Mouse (Mus musculus) limb, embryonic 11.5 days (tissue): ENCODE measurements around the gene Esyt3. TPM values are rescaled to one million over a fixed set of nuclear protein-coding genes. Genes with fewer than 3 reads are reported as not detected.

Experiments
- ATAC-seq: fragments of 200-750 bp; cut with Nextera tagmentation; 2 replicates; pipeline ENCODE4 v1.8.0; 2017; ENCODE audit warnings: low read depth; ENCODE audit not compliant: insufficient number of reproducible peaks, low FRiP score, low TSS enrichment
- DNase-seq: peaks from one replicate; pipeline ENCODE4 v3.0.0-alpha.2; 2015; ENCODE audit warnings: low spot score
- H3K27ac ChIP-seq: fragments of 300-500 bp; sonication (generic); replicated peaks from 2 replicates; pipeline ENCODE4 v1.5.1; 2014; ENCODE audit warnings: low read depth, mild to moderate bottlenecking, low read length
- H3K27me3 ChIP-seq: fragments of 300-500 bp; sonication (generic); 2 replicates; pipeline ENCODE4 v1.6.1; 2014; ENCODE audit warnings: mild to moderate bottlenecking, low read length, mixed read lengths; ENCODE audit not compliant: control insufficient read depth, insufficient read depth
- H3K36me3 ChIP-seq: fragments of 300-500 bp; sonication (generic); 2 replicates; pipeline ENCODE4 v1.6.1; 2014; ENCODE audit warnings: mild to moderate bottlenecking, low read length, moderate library complexity, mixed read lengths; ENCODE audit not compliant: control insufficient read depth, insufficient read depth
- H3K4me1 ChIP-seq: fragments of 300-500 bp; sonication (generic); 2 replicates; pipeline ENCODE4 v1.6.1; 2014; ENCODE audit warnings: low read length, mixed read lengths; ENCODE audit not compliant: control insufficient read depth, insufficient read depth
- H3K4me2 ChIP-seq: fragments of 300-500 bp; sonication (generic); 2 replicates; pipeline ENCODE4 v1.6.1; 2014; ENCODE audit warnings: low read depth, mild to moderate bottlenecking, moderate library complexity; ENCODE audit not compliant: severe bottlenecking
- H3K4me3 ChIP-seq: fragments of 300-500 bp; sonication (generic); 2 replicates; pipeline ENCODE4 v1.5.1; 2014; ENCODE audit warnings: low read depth, low read length
- H3K9ac ChIP-seq: fragments of 300-500 bp; sonication (generic); 2 replicates; pipeline ENCODE4 v1.6.1; 2014; ENCODE audit warnings: mild to moderate bottlenecking, low read length
- H3K9me3 ChIP-seq: fragments of 300-500 bp; sonication (generic); 2 replicates; pipeline ENCODE4 v1.6.1; 2016; ENCODE audit warnings: low read length; ENCODE audit not compliant: control insufficient read depth
- WGBS: fragments of 180-500 bp; shearing (Covaris S2); extraction: QIAGEN DNeasy Blood & Tissue Kit; methylation state at CpG from one replicate; pipeline ENCODE4 v1.1.7; 2014; 5-methylcytosine and 5-hydroxymethylcytosine counted together
- polyA plus RNA-seq: library from polyadenylated mRNA; unstranded; fragments of >200 nt; fragmentation: Nextera tagmentation; extraction: Ambion mirVana; gene quantifications from 2 replicates; pipeline ENCODE4 v1.2.1, GENCODE M21; 2014

Gene Esyt3
- polyA plus RNA-seq, 1 experiment from 2014 or later = 0.13 TPM

DNA sequence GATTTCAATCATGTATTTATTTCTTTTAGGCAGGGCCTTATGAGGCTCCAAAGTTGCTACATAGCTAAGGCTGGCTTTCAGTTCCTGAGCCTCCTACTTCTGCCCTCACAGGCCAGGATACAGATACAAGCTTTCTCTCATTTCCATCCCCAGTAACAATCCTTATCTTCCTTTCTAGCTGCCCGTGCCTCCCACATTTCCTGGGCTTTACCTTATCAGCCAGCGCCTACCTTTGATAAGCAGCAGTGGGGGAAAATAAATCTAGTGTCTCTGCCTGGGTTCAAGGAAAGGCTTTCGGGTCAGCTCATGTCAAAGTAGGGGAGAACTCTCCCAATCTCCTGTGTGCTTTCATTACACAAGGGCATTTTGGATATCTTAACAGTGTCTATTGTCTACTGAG is 16.8 kb downstream of the Esyt3 start:
- Histone ChIP-seq H3K9me3 (no peaks in the 10 kb centered on the region), H3K27ac (no peak overlapping the region), H3K4me3 (no peak overlapping the region), H3K9ac (no peak overlapping the region), H3K36me3 (no peaks in the 10 kb centered on the region), H3K27me3 (no peaks in the 10 kb centered on the region), H3K4me2 (no peak overlapping the region), H3K4me1 (no peaks in the 10 kb centered on the region)
- no peak for DNase-seq
- 74% methylated on average over 3 of the region's 3 CpGs for WGBS
- no peak for ATAC-seq

DNA sequence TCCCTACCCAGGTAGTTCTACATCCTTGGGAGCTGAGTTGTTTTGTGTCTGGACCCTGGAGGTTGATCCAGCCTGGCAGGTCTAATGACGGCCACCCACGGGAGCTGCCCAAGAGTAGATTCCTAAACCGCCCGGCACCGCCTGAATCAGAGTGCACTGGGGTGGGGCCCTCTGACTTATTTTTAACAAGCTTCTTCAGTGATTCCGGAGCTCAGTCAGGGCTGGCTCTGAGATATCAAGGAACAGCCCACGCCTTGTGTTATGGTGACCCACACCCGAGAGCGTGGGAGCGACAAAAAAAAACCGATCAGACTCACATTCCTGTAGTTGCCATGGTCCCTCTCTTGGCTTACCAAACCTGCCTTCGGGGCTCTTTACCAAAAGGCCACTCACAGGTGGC is 18.2 kb downstream of the Esyt3 start:
- Histone ChIP-seq H3K36me3 (no peaks in the 10 kb centered on the region), H3K4me2 (no peak overlapping the region), H3K4me3 (no peak overlapping the region), H3K27me3 (no peaks in the 10 kb centered on the region), H3K9ac (no peak overlapping the region), H3K27ac (no peak overlapping the region), H3K4me1 (no peaks in the 10 kb centered on the region), H3K9me3 (no peaks in the 10 kb centered on the region)
- 83% methylated on average over 12 of the region's 12 CpGs for WGBS
- DNase-seq = no peak
- ATAC-seq = no peak

DNA sequence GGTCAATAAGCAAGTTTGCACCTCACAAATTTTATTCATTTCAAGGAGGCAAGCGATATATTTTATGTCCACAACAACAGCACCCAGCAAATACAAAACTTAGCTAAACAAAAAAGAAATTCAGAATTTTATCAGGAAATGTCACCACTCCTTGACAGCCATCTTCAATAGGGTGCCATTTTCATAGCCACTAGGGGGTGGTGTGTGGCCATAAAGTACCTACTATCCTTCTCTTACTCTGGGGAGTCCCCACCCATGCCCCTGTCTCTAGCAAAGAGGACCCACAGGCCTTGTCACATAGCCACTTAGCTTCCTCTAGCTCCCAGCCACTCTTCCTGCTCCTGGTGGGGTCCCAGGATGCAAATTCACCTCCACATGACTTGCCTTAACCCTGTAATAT is 19.2 kb downstream of the Esyt3 start:
- Histone ChIP-seq H3K9ac (no peak overlapping the region), H3K9me3 (no peaks in the 10 kb centered on the region), H3K36me3 (no peaks in the 10 kb centered on the region), H3K27me3 (no peaks in the 10 kb centered on the region), H3K27ac (no peak overlapping the region), H3K4me1 (no peaks in the 10 kb centered on the region), H3K4me3 (no peak overlapping the region), H3K4me2 (no peak overlapping the region)
- whole genome bisulfite sequencing = 79% methylated on average over 1 of the region's 1 CpGs
- DNase-seq (no peak), ATAC-seq (no peak)

DNA sequence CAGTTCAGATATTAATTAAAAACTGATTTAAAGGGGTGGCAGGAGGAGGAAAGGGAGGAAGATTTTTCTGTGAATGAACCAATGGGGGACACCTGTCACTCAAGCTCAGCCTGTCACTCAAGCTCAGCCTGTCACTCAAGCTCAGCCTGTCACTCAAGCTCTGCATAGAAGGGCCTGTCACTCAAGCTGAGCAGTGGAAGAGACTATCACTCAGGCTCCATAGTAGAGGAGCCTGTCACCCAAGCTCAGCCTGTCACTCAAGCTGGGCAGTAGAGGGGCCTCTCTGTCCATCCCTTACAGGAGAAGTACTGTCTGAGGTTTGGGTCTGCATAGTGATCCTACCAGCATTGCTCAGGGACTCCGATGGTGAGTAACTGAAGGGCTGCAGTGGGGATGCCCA is 20.1 kb downstream of the Esyt3 start:
- ATAC-seq (0 out of 2 replicates have a peak, but pooled peaks have one; percentile 56), DNase-seq (no peak)
- Histone ChIP-seq H3K9me3 (no peaks in the 10 kb centered on the region), H3K4me1 (no peaks in the 10 kb centered on the region), H3K27me3 (no peaks in the 10 kb centered on the region), H3K36me3 (no peaks in the 10 kb centered on the region), H3K9ac (no peak overlapping the region), H3K27ac (no peak overlapping the region), H3K4me3 (no peak overlapping the region), H3K4me2 (no peak overlapping the region)
- 81% methylated on average over 1 of the region's 1 CpGs for WGBS

DNA sequence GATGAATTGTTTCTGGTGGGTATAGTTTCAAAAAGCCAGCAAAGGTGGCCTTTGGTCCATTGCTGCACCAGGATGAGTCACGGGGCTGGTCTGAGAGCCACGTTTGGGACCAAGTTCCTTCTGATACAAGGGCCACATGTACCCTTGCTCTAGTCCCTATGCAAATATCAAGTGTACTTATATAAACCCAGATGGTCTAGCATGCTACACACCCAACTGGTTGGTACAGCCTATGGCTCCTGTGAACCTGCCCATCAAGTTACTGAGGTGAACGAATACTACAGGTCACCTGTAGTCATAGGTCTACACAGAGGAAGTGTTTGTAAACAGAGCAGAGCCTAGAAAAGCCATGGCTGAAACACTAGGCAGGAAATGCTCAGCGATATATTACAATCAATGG is 21.8 kb downstream of the Esyt3 start:
- WGBS = 89% methylated on average over 4 of the region's 4 CpGs
- H3K27me3 ChIP-seq = no peaks in the 10 kb centered on the region
- H3K27ac ChIP-seq = no peak overlapping the region
- H3K4me3 ChIP-seq = no peak overlapping the region
- H3K36me3 ChIP-seq = no peaks in the 10 kb centered on the region
- H3K4me2 ChIP-seq = no peak overlapping the region
- ATAC-seq (no peak), DNase-seq (no peak)
- no peaks in the 10 kb centered on the region for H3K9me3 ChIP-seq
- H3K4me1 ChIP-seq = no peaks in the 10 kb centered on the region
- H3K9ac ChIP-seq = no peak overlapping the region

DNA sequence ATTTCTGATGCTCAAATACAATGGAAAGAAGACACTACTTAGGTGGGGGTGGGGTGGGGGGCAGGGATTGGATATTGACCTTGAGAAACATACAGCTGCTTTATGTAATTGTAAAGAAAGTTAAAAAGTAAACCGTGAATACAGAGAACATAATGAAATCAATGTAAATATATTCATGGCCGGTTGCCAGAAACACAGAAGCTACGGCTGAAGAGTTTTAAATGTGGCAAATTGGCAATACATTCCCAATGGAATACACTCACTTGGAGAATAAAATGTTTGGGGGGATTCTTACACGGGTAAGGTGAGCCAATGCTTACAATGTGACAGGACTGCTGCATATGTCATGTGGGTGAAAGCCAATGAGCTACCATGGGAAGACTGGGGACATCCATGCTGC is 31.5 kb downstream of the Esyt3 start:
- Histone ChIP-seq H3K4me1 (no peaks in the 10 kb centered on the region), H3K4me3 (no peak overlapping the region)
- ATAC-seq = no peak

DNA sequence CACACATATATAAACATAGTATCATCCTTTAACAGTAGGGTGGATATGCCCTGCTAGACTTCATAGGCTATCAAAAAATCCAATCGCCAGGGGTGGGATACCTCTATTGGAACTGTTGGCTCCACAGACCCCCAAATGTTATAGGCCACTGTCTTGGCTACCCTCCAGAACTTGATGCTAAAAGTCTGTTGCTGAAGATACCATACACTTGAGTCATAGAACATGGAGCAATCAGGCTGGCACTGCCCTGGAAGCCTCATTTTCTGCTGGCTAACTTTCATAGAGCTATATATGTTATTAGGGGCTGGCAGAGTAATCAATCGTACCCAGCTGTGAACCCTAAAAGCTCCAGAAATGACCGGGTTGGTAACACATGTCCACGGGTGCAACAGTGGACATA is 32.4 kb downstream of the Esyt3 start:
- Histone ChIP-seq H3K4me2 (no peak overlapping the region), H3K27ac (no peak overlapping the region), H3K27me3 (no peaks in the 10 kb centered on the region), H3K36me3 (no peaks in the 10 kb centered on the region), H3K4me3 (no peak overlapping the region), H3K4me1 (no peaks in the 10 kb centered on the region), H3K9ac (no peak overlapping the region), H3K9me3 (no peaks in the 10 kb centered on the region)
- ATAC-seq = no peak
- WGBS = 85% methylated on average over 4 of the region's 4 CpGs
- DNase-seq = no peak

More for the DNA sequence above, 31.5 kb downstream of the Esyt3 start:
- no peak overlapping the region for H3K27ac ChIP-seq
- DNase-seq = no peak
- H3K9ac ChIP-seq = no peak overlapping the region
- no peak overlapping the region for H3K4me2 ChIP-seq
- no peaks in the 10 kb centered on the region for H3K36me3 ChIP-seq
- H3K9me3 ChIP-seq = no peaks in the 10 kb centered on the region
- H3K27me3 ChIP-seq = no peaks in the 10 kb centered on the region
- 91% methylated on average over 4 of the region's 4 CpGs for WGBS

DNA sequence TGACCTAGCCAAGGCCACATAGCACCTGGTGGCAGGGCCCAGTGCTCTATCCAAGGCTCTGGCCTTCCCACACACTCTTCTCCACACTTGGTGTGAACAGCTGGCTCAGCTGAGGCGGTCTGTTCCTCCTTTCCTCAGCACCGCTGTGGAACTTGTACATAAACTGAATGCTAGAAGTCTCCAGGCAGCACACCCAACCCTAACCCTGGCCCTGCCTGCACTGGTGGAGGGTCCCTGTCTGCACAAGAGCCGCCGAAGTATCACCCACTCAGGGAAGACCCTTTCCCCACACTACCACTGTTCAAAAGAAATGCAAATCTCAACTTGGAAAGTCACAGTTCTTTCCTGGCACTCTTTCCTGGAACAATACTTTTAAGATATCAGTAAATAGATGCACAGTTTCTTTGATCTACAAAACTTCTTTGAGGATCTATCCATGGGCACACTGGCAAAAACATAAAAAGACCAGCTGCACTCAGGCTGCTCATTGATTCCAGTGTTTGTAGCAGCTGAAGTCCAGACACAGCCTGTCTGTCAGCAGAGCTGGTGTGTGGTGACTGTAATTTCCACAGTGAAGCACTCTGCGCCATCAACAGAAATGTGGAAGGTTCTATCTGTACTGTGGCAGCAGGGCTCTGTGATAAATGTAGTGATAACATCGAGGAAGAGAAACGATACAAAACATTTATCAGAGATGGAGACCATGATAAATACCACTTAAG is 33.0 kb downstream of the Esyt3 start:
- Histone ChIP-seq H3K4me3 (no peak overlapping the region), H3K27ac (no peak overlapping the region), H3K36me3 (no peaks in the 10 kb centered on the region), H3K4me1 (no peaks in the 10 kb centered on the region), H3K27me3 (no peaks in the 10 kb centered on the region), H3K4me2 (no peak overlapping the region), H3K9me3 (no peaks in the 10 kb centered on the region), H3K9ac (no peak overlapping the region)
- no peak for ATAC-seq
- WGBS = 91% methylated on average over 7 of the region's 7 CpGs
- no peak for DNase-seq

DNA sequence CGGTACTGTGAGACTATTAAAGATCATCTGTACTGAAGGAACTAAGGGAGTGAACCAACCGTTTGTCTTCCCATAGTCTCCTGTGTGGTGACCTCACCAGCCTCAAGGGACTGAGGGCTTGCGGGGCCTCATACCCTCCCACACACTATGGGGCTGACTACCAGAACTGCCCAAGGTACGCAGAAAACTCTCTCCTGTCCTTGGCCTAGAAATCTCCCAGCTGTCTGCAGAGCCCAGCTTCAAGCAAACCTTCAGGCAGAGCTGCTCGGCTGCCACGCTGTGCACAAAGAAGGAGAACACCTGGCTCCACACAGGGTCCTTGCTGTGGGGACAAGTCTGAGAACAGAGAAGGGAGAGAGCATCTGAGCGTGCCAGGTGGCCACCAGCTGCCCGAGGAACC is 38.4 kb downstream of the Esyt3 start:
- Histone ChIP-seq H3K9me3 (no peaks in the 10 kb centered on the region), H3K27me3 (no peaks in the 10 kb centered on the region), H3K9ac (no peak overlapping the region), H3K4me3 (no peak overlapping the region), H3K36me3 (no peaks in the 10 kb centered on the region), H3K27ac (no peak overlapping the region), H3K4me2 (no peak overlapping the region), H3K4me1 (no peaks in the 10 kb centered on the region)
- 85% methylated on average over 8 of the region's 8 CpGs for WGBS
- ATAC-seq (no peak), DNase-seq (no peak)
